Mouse (Mus musculus): Measurements from ENCODE around the gene Best1.
A peak's percentile ranks its signal among the peaks of the same experiment; 100 is the strongest.

Best1 gene

DNA sequence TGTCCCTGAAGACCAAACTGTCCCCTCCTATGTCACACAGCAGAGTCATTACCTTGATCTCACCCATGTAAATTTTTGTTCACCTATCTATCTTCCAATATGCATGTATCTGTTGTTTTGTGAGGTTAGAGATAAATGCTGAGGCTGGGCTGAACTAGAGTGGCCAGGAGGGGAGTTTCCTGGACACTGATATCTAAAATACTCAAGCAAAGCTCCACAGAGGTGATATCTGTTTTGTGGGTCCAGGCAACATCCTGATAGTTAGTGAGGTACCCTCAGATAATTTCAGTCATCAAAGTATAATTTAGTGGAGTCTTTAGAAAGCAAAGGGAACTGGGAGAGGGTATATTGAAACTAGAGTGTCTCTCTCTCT lies 11.6 kb downstream of the Best1 start:
- DNase-seq: no peak

DNA sequence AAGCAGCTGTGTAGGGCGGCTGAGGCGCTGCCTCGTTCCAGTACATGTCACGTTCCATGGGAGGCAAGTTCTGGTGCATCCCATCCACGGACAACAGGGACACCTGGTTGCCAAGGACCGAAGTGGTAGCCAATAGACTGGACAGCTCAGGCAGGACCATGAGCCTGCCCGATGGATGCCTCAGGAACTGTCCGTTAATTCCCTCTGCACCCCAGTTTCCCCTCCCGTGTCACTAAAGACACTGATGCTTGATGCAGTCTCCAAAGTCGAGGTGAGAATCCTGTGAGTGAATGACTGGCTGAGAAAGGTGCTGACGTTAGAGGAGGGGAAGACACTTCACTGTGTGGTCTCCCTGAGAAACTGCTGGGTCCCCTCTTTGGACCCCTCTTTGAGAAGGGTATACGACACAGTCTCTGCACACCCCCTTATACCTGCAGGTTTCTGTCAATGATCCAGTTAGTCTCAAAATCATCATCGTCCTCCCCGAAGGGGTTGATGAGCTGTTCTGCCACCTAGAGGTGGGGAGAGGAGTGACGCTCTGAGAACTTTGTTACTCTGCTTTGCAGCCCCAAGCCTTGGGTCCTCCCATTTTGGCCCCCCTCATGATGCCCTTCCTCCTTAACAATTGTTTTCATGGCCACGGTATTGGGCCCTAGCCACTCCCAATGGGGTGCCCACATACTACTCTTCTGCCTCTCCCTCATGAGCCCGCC lies 12.1 kb downstream of the Best1 start:
- no peak for DNase-seq

DNA sequence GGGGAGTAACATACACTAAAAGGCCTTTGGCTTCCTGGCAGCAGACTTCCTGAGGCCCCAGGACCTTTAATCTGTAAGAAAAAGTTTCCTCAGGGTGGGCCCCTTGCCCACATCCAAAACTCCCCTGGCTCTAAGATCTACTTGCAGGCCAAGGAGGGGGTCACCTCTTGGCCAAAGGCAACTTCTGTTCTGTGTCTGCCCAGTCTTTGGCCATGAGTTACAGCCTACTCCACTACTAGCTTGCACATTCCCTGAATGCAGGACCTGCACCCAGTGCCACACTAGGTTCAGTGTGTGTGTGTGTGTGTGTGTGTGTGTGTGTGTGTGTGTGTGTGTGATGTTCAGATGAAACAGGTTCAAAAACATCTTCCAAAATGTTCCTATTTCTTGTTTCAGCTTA lies 13.8 kb downstream of the Best1 start:
- no peak for DNase-seq

DNA sequence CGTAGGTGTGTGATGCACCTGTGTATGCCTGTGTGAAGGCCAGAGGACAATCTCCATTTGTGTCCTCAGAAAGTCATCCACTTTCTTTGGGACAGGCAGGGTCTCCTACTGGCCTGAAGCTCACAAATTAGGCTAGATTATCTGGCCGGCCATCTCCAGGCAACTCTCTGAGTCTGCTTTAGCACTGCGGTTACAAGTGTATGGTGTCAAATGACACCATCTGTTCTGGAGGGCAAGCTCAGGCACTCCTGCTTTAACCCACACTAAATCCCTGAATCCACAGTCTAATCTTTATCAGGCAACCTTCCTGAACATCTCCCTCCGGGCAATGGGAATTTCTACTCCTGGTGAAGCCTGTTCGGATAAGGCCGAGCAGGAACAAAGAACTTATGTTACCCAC lies 14.2 kb downstream of the Best1 start:
- no peak for DNase-seq

DNA sequence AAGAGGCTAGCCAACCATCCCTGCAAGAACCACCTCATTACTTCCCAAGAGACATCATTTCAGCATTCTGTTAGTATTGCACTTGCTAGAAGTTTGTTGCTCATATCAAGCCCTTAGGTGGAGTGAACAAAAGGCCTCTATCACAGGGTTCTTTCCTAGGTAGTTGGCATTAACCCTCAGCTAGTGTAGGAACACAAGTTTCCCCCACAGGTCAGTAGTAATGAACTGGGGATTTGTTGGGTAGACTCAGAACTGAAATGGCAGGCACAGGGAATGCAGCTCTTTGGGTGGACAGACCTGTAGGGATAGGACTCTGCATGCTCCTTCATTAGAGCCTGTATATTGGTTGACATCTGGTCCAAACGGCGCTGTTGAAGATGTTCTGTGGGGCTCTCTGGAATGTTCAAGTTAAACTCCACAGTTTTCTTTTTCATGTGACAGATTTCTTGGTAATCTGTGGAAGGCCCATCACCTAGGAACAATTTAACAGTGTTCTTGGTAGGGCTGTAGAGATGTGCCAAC lies 15.5 kb downstream of the Best1 start:
- DNase-seq: no peak

DNA sequence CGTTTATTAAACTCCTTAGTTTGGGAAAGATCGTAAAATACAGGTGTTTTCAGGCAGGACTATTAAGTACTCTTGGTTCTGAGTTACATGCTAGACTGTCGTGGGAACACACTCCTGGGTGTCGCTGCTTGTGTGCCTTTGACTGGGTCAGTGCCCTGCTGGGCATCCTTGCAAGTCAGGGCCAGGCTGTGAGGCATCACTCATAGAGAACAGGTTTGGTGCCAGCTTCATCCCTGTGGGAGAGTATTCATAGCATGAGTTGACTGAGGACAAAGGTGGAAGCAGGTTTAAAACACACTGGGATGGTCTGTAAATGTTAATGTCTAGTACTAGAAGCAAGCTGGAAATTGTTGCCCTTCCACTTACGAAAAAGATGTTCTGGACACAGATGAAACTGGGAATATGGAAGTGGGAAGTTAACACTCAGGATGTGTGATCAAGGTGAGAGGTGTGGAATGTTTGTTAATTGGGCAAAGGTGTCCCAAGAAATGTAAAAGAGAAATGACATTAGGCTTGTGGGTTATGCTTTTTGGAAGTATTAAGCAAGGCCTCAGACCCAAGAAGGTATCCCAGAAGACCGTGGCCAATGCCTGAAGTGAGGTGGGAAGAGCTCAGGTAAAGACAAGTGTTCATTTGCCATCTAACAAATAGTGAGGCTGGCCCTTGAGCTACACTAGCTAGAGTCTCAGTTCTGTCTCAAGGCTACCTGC lies 16.1 kb downstream of the Best1 start:
- DNase-seq: peak in 1 of 2 experiments; percentile 45

DNA sequence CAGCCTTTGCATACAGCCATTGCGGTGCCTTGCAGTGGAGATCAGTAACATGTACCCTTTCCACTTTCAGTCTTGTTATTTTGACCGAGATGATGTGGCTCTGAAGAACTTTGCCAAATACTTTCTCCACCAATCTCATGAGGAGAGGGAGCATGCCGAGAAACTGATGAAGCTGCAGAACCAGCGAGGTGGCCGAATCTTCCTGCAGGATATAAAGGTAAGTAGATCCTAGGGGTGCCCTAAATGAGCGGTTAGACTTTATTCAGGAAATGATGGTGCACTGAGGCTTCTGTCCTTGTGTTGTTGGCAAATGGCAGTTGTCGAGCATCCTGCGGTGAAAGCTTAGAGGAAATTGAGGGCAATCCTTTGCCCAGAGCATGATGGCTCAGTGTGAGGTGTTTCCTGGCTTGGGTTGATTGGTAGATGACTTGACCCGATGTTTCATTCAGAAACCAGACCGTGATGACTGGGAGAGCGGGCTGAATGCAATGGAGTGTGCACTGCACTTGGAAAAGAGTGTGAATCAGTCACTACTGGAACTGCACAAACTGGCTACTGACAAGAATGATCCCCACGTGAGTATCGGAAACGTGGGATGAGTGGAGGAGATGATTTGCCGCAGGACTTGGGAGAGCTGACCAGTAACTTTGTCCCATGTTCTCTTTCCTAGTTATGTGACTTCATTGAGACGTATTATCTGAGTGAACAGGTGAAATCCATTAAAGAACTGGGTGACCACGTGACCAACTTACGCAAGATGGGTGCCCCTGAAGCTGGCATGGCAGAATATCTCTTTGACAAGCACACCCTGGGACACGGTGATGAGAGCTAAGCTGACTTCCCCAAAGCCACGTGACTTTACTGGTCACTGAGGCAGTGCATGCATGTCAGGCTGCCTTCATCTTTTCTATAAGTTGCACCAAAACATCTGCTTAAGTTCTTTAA lies 17.1 kb downstream of the Best1 start:
- DNase-seq: no peak

DNA sequence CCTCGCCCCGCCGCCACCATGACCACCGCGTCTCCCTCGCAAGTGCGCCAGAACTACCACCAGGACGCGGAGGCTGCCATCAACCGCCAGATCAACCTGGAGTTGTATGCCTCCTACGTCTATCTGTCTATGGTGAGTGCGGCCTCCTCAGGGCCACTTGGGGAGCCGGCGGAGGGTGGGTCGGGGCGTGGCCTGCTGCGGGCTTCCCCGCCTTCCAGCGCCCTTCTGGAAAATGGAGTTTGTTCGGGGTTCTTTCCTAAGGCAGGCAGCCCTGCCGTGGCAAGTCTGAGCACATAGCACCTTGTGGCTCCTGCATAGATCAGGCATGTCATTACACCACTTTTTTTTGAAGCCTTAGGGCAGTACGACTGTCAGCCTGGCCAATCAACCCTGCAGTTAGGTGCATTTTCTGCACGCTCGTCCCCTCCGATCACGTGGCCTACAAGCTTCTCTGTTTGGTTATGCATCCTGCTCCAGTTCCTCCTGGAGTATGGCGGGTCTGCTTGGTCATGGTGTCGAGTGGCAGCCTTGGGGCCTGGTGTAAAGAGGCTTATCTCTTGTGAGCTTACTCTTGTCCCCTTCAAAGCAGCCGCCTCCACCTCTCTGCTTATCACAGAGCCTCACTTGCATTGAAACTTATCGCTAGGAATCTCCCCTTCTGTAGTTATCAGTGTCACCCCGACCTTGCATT lies 18.4 kb downstream of the Best1 start:
- peak; percentile 73 to 83 for DNase-seq

DNA sequence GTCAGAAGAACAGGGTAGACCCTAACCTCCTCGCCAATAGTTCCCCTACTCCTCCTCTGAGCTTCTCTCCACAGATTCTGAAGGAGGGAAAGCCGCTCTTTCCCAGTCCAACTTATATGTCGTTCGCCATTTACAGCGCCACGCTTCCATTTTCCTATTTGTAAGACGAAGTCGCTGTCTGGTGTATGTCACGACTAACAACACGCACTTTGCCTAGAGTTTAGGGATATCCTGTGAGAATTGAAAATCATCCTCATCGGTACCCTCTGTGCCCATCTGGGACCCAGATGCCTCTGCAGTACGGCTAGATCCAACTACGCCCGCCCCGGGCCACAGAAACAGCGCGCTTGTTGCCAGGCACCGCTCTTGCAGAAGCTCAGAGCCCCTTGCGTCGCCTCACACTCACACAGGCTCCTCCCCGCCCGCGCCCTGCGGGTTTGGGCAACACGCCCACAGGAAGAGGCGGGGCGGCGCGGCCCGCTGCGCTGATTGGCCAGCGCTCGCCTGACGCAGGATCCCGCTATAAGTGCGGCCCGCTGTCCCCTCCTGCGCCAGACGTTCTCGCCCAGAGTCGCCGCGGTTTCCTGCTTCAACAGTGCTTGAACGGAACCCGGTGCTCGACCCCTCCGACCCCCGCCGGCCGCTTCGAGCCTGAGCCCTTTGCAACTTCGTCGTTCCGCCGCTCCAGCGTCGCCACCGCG lies 19.1 kb downstream of the Best1 start:
- DNase-seq: peak; percentile 96 to 98

DNA sequence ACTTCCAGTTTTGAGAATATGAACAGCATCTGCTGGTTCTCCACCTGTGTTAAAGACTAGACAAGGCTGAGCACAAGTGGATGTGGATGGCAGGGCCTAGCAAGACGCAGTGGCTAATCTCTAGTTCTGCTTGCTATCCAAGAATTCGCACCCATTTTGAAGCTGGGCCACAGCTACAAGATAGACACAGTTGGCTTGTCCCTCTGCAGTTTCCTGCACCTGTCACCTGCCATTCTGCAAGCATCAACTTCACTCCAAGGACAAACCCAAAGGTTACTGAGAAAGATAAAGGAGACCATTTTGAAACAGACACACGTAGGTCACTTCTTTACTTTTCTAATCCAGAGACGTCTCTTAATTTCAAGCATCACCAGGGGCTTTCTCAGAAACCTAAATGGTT lies 19.8 kb downstream of the Best1 start:
- no peak for DNase-seq

DNA sequence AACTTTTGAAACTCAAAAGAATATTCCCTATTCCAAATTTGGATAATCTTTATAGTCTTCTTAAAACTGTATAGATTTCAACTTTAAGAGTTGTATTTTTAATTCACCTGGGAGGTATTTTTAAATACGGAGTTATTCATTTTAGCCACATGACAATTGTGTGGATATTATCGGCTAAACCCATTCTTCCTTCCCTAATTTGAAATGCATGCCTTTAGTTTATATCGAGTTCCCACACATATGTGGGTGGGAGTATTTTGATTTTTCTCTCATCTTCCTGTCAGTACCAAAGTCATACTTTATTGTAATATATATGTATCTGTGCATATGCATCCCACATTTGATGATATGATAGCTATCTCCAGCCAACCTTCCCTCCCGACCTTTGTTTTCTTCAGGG lies 21.2 kb downstream of the Best1 start, which contains the start of gene Fth1:
Gene Fth1 (plus strand): TSS at position 341 of the 400 bp plus-strand sequence.
- DNase-seq: no peak

DNA sequence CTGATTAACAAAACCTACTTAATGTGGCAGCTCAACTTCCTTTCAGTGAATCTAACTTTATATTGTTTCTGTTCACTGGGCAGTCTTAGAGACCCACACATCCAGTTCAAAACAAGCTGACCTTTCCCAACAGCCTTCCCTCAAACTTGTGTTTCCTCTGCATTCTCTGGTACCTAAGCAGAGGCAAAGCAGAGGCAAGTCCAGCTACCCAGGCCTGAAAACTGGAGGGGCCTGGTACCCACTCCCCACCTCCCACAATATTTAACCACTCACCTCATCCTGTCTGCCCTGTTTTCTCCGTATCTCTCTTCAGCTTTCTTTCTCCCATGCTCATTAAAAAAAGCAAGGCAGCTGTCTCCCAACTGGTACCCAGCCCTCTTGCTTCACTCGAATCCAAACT lies 22.3 kb downstream of the Best1 start:
- no peak for DNase-seq

DNA sequence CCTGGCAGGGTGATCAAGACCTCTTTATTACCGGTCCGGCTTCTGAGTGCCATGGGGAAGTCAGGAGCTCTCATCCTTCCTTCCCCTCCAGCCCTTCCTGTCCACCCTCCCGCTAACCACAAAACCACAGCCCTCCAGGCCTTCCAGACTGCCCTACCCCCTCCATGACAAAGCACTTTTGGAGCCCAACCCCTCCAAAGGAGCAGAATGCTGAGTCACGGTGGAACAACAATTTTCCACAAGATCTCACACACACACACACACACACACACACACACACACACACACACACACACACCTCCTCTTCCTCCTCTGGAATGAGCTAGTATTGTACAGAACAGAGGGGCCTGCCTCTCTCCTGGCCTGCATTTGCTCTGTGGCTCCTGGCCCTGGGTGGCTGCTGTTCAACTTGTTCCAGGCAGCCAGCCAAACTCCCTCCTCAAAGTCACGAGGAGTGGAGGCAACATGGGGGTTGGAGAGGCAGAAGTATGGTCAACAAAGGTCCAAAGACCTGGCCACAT lies 22.9 kb downstream of the Best1 start:
- peak; percentile 94 to 97 for DNase-seq

DNA sequence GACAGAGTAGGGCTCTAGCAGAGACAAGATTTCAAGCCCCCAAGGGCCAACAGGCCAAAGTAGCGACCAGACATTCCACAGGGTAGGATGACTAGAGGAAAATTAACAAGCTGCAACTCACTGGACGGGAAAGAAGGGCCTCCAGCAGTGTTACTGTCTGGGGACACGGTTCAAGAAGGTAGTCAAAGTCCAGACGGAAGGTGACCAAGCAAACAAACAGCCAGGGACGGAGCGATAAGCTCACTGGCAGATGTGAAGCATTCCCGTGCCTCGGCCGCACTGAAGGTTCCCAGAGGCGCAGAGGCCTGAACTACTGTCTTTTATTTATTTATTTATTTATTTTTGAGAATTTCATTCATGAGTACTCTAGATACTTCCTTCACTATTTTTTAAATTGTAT lies 24.3 kb downstream of the Best1 start:
- peak; percentile 70 to 87 for DNase-seq

DNA sequence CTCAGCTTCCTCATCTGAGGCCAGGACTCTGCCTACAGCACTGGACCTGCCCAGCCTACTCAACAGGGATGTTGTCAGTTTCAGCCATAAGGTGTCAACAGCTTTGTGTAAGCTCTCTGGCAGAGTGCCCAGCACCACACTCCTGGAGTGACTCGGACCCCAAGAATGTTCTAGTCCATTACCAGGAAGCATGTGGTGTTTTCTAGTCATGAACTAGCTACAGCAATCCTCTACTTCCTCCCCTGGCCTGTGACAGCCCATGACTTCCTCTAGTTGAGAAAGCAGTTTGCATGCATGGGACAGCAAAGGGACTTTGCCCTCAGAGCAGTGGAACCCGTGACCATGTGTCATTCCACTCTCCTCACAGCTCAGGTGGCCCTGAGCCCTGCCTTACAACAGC lies 26.6 kb downstream of the Best1 start:
- DNase-seq: peak in 1 of 2 experiments; percentile 51

DNA sequence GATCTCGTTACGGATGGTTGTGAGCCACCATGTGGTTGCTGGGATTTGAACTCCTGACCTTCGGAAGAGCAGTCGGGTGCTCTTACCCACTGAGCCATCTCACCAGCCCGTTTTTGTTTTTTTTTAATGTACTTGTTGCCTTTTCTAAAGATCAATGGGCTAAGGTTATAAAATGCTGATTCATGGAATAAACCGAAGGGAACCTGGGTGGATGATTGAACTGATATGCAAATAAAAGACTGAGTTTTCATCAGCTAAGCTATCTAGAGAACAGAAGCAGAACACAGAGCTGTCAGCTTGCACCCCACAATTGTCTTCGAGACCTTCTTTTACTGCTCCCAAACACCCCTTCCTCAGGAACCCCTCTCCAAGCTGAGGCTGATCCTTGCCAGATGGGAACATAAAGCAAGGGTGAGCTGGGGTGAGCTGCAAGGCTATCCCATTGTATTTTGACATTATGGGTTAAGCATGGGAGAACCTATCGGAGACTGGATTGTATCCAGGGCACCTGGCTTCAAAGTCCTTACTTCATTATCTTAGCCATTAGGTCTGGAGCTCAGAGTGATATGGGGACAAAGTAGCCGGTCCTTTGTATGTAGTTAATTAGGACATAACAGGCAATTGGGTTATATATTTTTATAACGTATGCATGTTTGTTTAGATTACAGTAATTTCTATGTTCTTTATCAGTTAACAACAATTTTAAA lies 33.2 kb downstream of the Best1 start:
- DNase-seq: no peak

DNA sequence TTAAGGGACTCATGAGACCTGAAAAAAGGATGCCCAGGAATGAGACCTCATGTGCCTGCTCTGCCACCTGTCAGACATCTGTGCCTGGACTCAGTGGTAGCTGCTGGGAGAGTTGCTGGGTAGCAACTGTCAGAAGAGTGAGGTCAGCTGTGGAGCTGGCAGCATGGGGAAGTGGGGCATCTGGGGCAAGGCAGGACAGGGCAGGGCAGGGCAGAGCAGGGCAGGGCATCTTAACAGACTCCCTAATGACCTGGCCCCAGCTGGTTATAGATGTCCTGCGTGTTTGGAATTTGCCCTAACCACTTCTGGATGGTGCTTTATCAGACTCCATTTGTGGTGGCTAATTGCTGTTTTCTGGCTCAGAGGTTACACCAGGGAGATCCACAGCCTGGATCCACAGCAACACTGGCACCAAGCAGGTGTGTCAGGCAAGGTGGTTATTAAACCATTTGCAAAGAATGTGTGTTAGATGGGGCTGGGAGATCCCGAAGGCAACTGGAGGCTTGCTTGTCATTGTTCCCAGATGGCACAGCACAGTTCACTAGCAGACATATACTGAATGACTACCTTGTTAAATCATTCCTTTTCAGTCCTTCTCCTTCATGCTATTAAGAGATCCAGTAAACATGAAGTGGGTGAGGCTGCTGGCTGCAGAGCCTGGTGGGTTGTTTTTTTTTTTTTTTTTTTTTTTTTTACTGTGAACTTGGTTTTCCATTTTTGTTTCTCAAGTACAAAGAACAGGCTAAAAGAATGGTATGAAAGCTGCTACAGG lies 35.2 kb downstream of the Best1 start:
- DNase-seq: no peak

DNA sequence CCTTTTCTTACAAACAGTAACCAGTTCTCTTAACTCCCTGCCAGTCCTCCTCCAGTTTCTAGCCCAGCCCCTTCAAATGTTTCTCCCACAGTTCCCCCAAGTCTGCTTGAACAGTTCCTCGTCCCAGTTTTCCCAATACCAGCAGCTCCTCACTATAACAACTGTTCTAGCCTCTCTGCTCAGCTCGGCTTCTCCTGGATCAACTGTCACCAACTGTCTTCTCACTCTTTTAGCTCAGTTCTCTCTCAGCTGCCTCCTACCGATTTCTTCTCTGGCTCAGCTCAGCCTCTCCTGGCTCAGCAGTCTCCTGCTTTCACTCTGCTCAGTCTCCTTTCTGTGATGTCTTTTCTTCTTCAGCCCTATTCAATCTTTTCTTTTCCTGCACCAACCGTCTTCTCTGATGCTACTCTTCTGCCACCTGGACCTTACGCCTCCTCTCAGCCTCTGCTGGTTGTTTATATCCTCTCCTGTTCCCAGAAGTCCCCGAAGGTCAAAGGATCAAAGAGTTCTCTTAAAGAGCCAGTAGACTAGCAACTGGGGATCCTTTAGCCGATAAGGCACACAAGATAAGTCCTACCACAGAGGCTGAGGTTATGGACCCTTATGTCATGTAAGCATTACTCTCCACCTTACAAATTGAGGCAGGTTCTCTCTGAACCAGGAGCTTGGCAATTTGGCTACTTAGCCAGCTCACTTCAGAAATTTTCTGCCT lies 37.1 kb downstream of the Best1 start:
- no peak for DNase-seq

DNA sequence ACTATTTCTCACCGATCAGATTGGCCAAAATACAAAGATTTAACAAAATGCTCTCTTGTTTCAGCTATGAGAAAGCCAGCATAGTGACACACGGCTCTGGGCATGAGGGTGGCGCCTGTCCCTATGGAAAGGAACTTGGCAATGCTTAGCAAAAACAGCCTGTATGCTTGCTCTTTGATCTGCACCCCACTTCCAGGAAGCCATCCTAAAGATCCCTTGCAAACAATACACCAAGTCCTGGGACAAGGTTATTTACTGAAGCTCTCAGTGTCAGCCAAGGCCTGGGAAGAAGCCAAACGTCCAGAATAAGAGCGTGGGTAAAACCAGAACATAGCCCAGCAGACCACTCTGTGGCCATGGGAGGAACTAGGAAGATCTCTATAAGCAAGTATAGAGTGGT lies 40.7 kb downstream of the Best1 start:
- DNase-seq: no peak
